Mouse (Mus musculus): ENCODE results near the gene Faf1. TPM values are rescaled to one million over a fixed set of nuclear protein-coding genes. Genes with fewer than 3 reads are reported as not detected.
A peak's percentile ranks its signal among the peaks of the same experiment; 100 is the strongest.

Faf1 gene
- total RNA-seq (2012; rRNA removed) = 45.3 and 52.3 TPM in 2 replicates

DNA sequence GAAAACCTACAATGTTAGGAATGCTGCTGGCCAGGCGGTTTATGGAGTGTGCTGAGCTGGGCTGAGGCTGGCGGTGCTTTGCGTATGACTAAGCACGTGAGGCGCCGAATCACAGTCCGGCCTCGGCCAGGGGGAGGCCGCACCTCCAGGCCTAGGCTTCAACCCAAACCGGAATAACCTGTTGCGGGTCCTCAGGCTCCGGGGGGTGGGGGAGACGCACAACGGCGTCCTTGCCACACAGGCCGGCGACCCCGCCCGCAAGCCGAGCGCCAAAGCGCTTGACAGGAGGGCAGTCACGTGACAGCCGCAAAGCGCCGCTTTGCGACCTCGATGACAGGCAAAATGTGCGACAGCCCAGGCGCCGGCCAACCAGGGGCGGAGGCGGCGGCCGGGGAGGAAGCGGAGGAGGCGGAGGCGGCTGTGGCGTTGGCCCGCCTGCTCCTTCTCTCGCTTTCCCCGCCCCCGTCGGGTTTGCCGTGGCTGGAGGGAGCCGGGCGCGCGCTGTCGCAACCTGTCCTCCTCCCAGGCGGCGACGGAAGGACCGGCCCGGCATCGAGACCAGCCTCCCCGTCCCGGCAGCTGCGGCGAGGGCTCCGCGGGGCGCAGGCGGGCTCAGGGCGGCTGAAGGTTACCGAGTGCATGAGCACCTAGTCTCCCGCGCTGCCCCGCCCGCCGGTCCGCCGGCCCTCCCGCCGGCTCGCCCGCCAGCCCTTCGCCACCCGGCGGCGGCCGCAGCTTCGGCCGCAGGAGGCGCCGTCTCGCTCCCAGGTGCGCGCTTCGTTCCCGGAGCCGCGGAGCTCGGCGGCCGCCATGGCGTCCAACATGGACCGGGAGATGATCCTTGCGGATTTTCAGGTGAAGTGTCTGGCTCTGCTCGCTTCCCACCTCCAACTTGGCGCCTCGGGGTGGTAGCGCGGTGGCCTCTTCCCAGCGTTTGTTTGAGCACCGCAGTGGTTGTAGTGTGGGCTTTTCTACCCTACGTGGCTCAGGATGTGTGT is at the start of gene Faf1:
TSS of gene Faf1 (plus strand) at position 371 of the 998 bp plus-strand sequence.
- peak within 1 kb of the TSS; percentile 90 for H3K27ac ChIP-seq (ENCODE audit: insufficient read depth, low read depth, low read length, poor library complexity, severe bottlenecking)
- H3K4me1 ChIP-seq (ENCODE audit: control insufficient read depth in 2 of 2, insufficient read depth in 2 of 2, low read length in 2 of 2, poor library complexity in 1 of 2) = peaks cover 0 to 6% of the 10 kb centered on the region in 2 experiments; a peak in 1 of 4 replicates
- no peaks in the 10 kb centered on the region for H3K36me3 ChIP-seq (ENCODE audit: control insufficient read depth, insufficient read depth, low read length, poor library complexity, severe bottlenecking)
- in situ Hi-C loops (cut with MboI; ENCODE audit: low sequenced_read_pairs in 2 of 2, unreplicated experiment in 2 of 2) = no loop called here
- TF ChIP-seq CHD2 (IDR thresholded peaks at IDR 0.05; ENCODE audit: low read depth, low read length) (no peak; the same call in 1 of the 2 replicates), MAFK (IDR thresholded peaks at IDR 0.05; ENCODE audit: insufficient read depth, low read depth, low read length) (peak; percentile 38; the same call in 1 of the 2 replicates), ZNF384 (IDR thresholded peaks at IDR 0.05; ENCODE audit: low read depth, low read length) (no peak), HCFC1 (IDR thresholded peaks at IDR 0.05; ENCODE audit: borderline replicate concordance, insufficient read depth, low read length) (peak; percentile 69; the same call in 1 of the 2 replicates), ZC3H11A (IDR thresholded peaks at IDR 0.05; ENCODE audit: borderline replicate concordance, low read depth, low read length) (no peak)
- peak within 1 kb of the TSS; percentile 94 for H3K9ac ChIP-seq (ENCODE audit: insufficient read depth, low read depth, low read length, poor library complexity, severe bottlenecking)
- DNase-seq (ENCODE audit: low read depth, low spot score) = peak; percentile 92
- H3K4me3 ChIP-seq (ENCODE audit: insufficient read depth in 1 of 2, low read depth in 1 of 2, low read length in 2 of 2, poor library complexity in 1 of 2, severe bottlenecking in 1 of 2) = peak within 1 kb of the TSS; percentile 97 to 99
- H3K9me3 ChIP-seq (ENCODE audit: control insufficient read depth, insufficient read depth, low read depth, low read length) = no peaks in the 10 kb centered on the region

DNA sequence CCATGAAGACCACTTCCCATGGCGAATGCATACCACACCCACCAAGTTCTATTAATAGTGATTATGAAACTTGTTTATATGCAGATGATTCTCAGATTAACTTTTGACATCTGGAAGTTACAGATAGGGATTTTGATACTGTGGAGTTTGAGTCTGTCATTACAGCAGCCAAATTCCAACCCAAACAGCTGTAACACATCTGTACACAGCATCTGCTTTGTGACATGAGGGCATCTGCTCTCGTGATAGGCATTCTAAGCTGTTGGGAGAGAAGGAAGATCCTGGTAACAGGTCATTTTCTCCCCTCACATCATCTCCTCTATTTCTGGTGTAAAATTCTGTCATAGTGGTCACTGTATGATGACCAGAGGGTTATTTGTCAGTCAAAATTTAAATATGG is 46.2 kb upstream of the Faf1 start:
- no peak overlapping the region for H3K4me3 ChIP-seq (ENCODE audit: insufficient read depth in 1 of 2, low read depth in 1 of 2, low read length in 2 of 2, poor library complexity in 1 of 2, severe bottlenecking in 1 of 2)
- no peaks in the 10 kb centered on the region for H3K4me1 ChIP-seq (ENCODE audit: control insufficient read depth in 2 of 2, insufficient read depth in 2 of 2, low read length in 2 of 2, poor library complexity in 1 of 2)
- in situ Hi-C loops (cut with MboI; ENCODE audit: low sequenced_read_pairs in 2 of 2, unreplicated experiment in 2 of 2) = loop anchor here in 1 of 2 experiments (10.0 kb wide), 1 partner anchor 135 kb away; no protein-coding TSS in a partner anchor
- TF ChIP-seq MAFK (IDR thresholded peaks at IDR 0.05; ENCODE audit: insufficient read depth, low read depth, low read length) (no peak), ZC3H11A (IDR thresholded peaks at IDR 0.05; ENCODE audit: borderline replicate concordance, low read depth, low read length) (no peak)
- DNase-seq (ENCODE audit: low read depth, low spot score) = no peak
- H3K9me3 ChIP-seq (ENCODE audit: control insufficient read depth, insufficient read depth, low read depth, low read length) = no peaks in the 10 kb centered on the region
- no peaks in the 10 kb centered on the region for H3K36me3 ChIP-seq (ENCODE audit: control insufficient read depth, insufficient read depth, low read length, poor library complexity, severe bottlenecking)
- H3K27ac ChIP-seq (ENCODE audit: insufficient read depth, low read depth, low read length, poor library complexity, severe bottlenecking) = no peak overlapping the region
- no peak overlapping the region for H3K9ac ChIP-seq (ENCODE audit: insufficient read depth, low read depth, low read length, poor library complexity, severe bottlenecking)

DNA sequence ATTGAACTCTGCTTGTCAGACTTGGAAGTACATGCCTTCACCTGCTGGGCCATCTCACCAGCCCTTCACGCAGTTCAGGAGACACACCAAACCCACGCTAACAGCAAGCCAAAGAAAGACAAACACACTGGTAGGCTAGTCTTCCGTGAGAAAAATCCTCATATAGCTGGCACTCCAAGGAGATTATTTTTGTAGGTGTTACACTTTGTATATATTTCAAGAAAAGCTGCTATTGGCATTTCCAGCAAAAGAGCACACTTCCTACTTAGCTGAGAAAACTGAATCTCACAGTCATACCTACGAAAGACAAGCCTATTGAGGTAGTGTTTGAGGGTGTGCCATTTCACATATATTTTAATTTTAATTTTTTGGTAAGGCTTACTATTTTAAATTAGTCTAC is 45.4 kb upstream of the Faf1 start:
- TF ChIP-seq CHD2 (IDR thresholded peaks at IDR 0.05; ENCODE audit: low read depth, low read length) = no peak
- TF ChIP-seq MAFK (IDR thresholded peaks at IDR 0.05; ENCODE audit: insufficient read depth, low read depth, low read length) = no peak
- TF ChIP-seq ZNF384 (IDR thresholded peaks at IDR 0.05; ENCODE audit: low read depth, low read length) = no peak
- TF ChIP-seq HCFC1 (IDR thresholded peaks at IDR 0.05; ENCODE audit: borderline replicate concordance, insufficient read depth, low read length) = no peak
- TF ChIP-seq ZC3H11A (IDR thresholded peaks at IDR 0.05; ENCODE audit: borderline replicate concordance, low read depth, low read length) = no peak
- H3K4me1 ChIP-seq (ENCODE audit: control insufficient read depth in 2 of 2, insufficient read depth in 2 of 2, low read length in 2 of 2, poor library complexity in 1 of 2) = no peaks in the 10 kb centered on the region
- H3K36me3 ChIP-seq (ENCODE audit: control insufficient read depth, insufficient read depth, low read length, poor library complexity, severe bottlenecking) = no peaks in the 10 kb centered on the region
- H3K9ac ChIP-seq (ENCODE audit: insufficient read depth, low read depth, low read length, poor library complexity, severe bottlenecking) = no peak overlapping the region
- DNase-seq (ENCODE audit: low read depth, low spot score) = no peak
- no peak overlapping the region for H3K27ac ChIP-seq (ENCODE audit: insufficient read depth, low read depth, low read length, poor library complexity, severe bottlenecking)
- no peaks in the 10 kb centered on the region for H3K9me3 ChIP-seq (ENCODE audit: control insufficient read depth, insufficient read depth, low read depth, low read length)
- in situ Hi-C loops (cut with MboI; ENCODE audit: low sequenced_read_pairs in 2 of 2, unreplicated experiment in 2 of 2) = loop anchor here in 1 of 2 experiments (10.0 kb wide), 1 partner anchor 136 kb away; no protein-coding TSS in a partner anchor
- H3K4me3 ChIP-seq (ENCODE audit: insufficient read depth in 1 of 2, low read depth in 1 of 2, low read length in 2 of 2, poor library complexity in 1 of 2, severe bottlenecking in 1 of 2) = no peak overlapping the region

- in situ Hi-C loops (cut with MboI; ENCODE audit: low sequenced_read_pairs in 2 of 2, unreplicated experiment in 2 of 2) = loop anchor here in 1 of 2 experiments (10.0 kb wide), 1 partner anchor 140 kb away; no protein-coding TSS in a partner anchor
- no peak overlapping the region for H3K27ac ChIP-seq (ENCODE audit: insufficient read depth, low read depth, low read length, poor library complexity, severe bottlenecking)
- no peak overlapping the region for H3K4me3 ChIP-seq (ENCODE audit: insufficient read depth in 1 of 2, low read depth in 1 of 2, low read length in 2 of 2, poor library complexity in 1 of 2, severe bottlenecking in 1 of 2)
- H3K9me3 ChIP-seq (ENCODE audit: control insufficient read depth, insufficient read depth, low read depth, low read length) = no peaks in the 10 kb centered on the region
- no peaks in the 10 kb centered on the region for H3K36me3 ChIP-seq (ENCODE audit: control insufficient read depth, insufficient read depth, low read length, poor library complexity, severe bottlenecking)
- DNase-seq (ENCODE audit: low read depth, low spot score) = peak; percentile 39
- no peak overlapping the region for H3K9ac ChIP-seq (ENCODE audit: insufficient read depth, low read depth, low read length, poor library complexity, severe bottlenecking)
- no peaks in the 10 kb centered on the region for H3K4me1 ChIP-seq (ENCODE audit: control insufficient read depth in 2 of 2, insufficient read depth in 2 of 2, low read length in 2 of 2, poor library complexity in 1 of 2)
- TF ChIP-seq ZNF384 (IDR thresholded peaks at IDR 0.05; ENCODE audit: low read depth, low read length) (peak; percentile 94), HCFC1 (IDR thresholded peaks at IDR 0.05; ENCODE audit: borderline replicate concordance, insufficient read depth, low read length) (no peak), ZC3H11A (IDR thresholded peaks at IDR 0.05; ENCODE audit: borderline replicate concordance, low read depth, low read length) (peak; percentile 81), CHD2 (IDR thresholded peaks at IDR 0.05; ENCODE audit: low read depth, low read length) (no peak)
Observed at GRCm38 (mm10) chr4:109634971-109635370, 41.4 kb upstream of the Faf1 start.
